Mouse (Mus musculus) cortical plate, adult 2 months (tissue): Measurements from ENCODE around the gene Cav1.

Experiments used
- CTCF ChIP-seq: fragments of 200-500 bp; IDR thresholded peaks from 2 replicates; pipeline ENCODE4 v1.5.1; 2011; ENCODE audit warnings: mild to moderate bottlenecking, control low read depth, low read length; ENCODE audit not compliant: insufficient read depth; ENCODE audit errors: extremely low read depth
- POLR2A ChIP-seq: fragments of 200-500 bp; IDR thresholded peaks from 2 replicates; pipeline ENCODE4 v1.6.1; 2011; ENCODE audit warnings: mild to moderate bottlenecking, low read length, control low read depth; ENCODE audit not compliant: insufficient read depth; ENCODE audit errors: extremely low read depth

DNA sequence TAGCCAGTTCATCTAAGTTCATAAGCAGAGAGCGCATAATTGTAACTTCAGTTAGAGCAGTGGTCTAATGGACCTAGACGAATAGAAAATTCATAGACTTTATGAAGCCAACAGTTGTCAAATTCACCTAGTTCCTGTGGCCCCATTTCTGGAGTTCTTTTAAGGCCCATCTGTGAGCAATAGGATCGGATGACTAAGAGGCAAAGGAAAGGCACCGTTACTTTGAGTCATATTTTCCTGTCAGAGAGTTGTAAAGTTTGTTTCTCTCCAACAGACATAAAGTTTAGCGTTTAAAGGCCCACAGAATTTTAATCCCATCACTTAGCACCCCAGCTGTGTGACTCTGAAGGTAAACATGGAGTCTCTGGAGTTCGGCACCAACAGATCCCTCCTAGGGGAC, 15.8 kb downstream of the Cav1 start:
- no peak for TF ChIP-seq CTCF
- TF ChIP-seq POLR2A, result no peak
